Mouse (Mus musculus): ENCODE measurements around the gene Gm45623. TPM values are rescaled to one million over a fixed set of nuclear protein-coding genes. Genes with fewer than 3 reads are reported as not detected.

The Gm45623 gene
- total and polyA plus RNA-seq, 2 experiments from 2014 or later: 2.2 to 7.9 TPM

GRCm38 (mm10) chr13:56747554-56747953 is 6.1 kb downstream of the Gm45623 start:
- Histone ChIP-seq H3K27ac (ENCODE audit: low read depth, low read length) (no peak overlapping the region), H3K27me3 (ENCODE audit: insufficient read depth, low read length) (peaks cover 10% of the 10 kb centered on the region; the same call in 1 of the 2 replicates), H3K4me1 (ENCODE audit: insufficient read depth, low read length) (no peaks in the 10 kb centered on the region), H3K9ac (replicated peaks; ENCODE audit: low read length, poor library complexity, severe bottlenecking) (no peak overlapping the region), H3K36me3 (ENCODE audit: insufficient read depth, low read length) (no peaks in the 10 kb centered on the region), H3K4me3 (ENCODE audit: low read depth, low read length) (no peak overlapping the region), H3K4me2 (ENCODE audit: low read depth, low read length, poor library complexity, severe bottlenecking) (no peak overlapping the region), H3K9me3 (ENCODE audit: low read length) (no peaks in the 10 kb centered on the region)
- TF ChIP-seq CTCF (IDR thresholded peaks at IDR 0.05): no peak
- DNase-seq (ENCODE audit: low spot score) (no peak), ATAC-seq (ENCODE audit: low FRiP score) (no peak)
- 75% methylated on average over 8 of the region's 8 CpGs for WGBS

- Histone ChIP-seq H3K4me1 (ENCODE audit: insufficient read depth, low read length) (no peaks in the 10 kb centered on the region), H3K4me2 (ENCODE audit: low read depth, low read length, poor library complexity, severe bottlenecking) (no peak overlapping the region), H3K27me3 (ENCODE audit: insufficient read depth, low read length) (peaks cover 8% of the 10 kb centered on the region; the same call in 1 of the 2 replicates), H3K36me3 (ENCODE audit: insufficient read depth, low read length) (no peaks in the 10 kb centered on the region), H3K4me3 (ENCODE audit: low read depth, low read length) (no peak overlapping the region), H3K9ac (replicated peaks; ENCODE audit: low read length, poor library complexity, severe bottlenecking) (no peak overlapping the region), H3K9me3 (ENCODE audit: low read length) (no peaks in the 10 kb centered on the region), H3K27ac (ENCODE audit: low read depth, low read length) (no peak overlapping the region)
- ATAC-seq (ENCODE audit: low FRiP score): no peak
- no peak for TF ChIP-seq CTCF (IDR thresholded peaks at IDR 0.05)
- WGBS: 85% methylated on average over 10 of the region's 10 CpGs
- no peak for DNase-seq (ENCODE audit: low spot score)
Measured at GRCm38 (mm10) chr13:56746739-56747532, 6.7 kb downstream of the Gm45623 start.

- Histone ChIP-seq H3K4me3 (ENCODE audit: low read depth, low read length) (no peak overlapping the region), H3K4me2 (ENCODE audit: low read depth, low read length, poor library complexity, severe bottlenecking) (no peak overlapping the region), H3K27ac (ENCODE audit: low read depth, low read length) (no peak overlapping the region), H3K27me3 (ENCODE audit: insufficient read depth, low read length) (no peaks in the 10 kb centered on the region), H3K9ac (replicated peaks; ENCODE audit: low read length, poor library complexity, severe bottlenecking) (no peak overlapping the region), H3K9me3 (ENCODE audit: low read length) (no peaks in the 10 kb centered on the region), H3K4me1 (ENCODE audit: insufficient read depth, low read length) (no peaks in the 10 kb centered on the region), H3K36me3 (ENCODE audit: insufficient read depth, low read length) (peaks cover 16% of the 10 kb centered on the region)
- DNase-seq (ENCODE audit: low spot score) (no peak), ATAC-seq (ENCODE audit: low FRiP score) (no peak)
- WGBS: 56% methylated on average over 6 of the region's 6 CpGs
- no peak for TF ChIP-seq CTCF (IDR thresholded peaks at IDR 0.05)
Measured at GRCm38 (mm10) chr13:56742325-56742901, 11.2 kb downstream of the Gm45623 start.

- no peak overlapping the region for H3K4me2 ChIP-seq (ENCODE audit: low read depth, low read length, poor library complexity, severe bottlenecking)
- no peak for TF ChIP-seq CTCF (IDR thresholded peaks at IDR 0.05)
- no peaks in the 10 kb centered on the region for H3K27me3 ChIP-seq (ENCODE audit: insufficient read depth, low read length)
- no peak for DNase-seq (ENCODE audit: low spot score)
- peaks cover 22% of the 10 kb centered on the region for H3K36me3 ChIP-seq (ENCODE audit: insufficient read depth, low read length)
- H3K9me3 ChIP-seq (ENCODE audit: low read length): no peaks in the 10 kb centered on the region
- ATAC-seq (ENCODE audit: low FRiP score): no peak
- H3K9ac ChIP-seq (replicated peaks; ENCODE audit: low read length, poor library complexity, severe bottlenecking): no peak overlapping the region
- no peaks in the 10 kb centered on the region for H3K4me1 ChIP-seq (ENCODE audit: insufficient read depth, low read length)
- H3K27ac ChIP-seq (ENCODE audit: low read depth, low read length): no peak overlapping the region
- WGBS: 85% methylated on average over 7 of the region's 7 CpGs
- H3K4me3 ChIP-seq (ENCODE audit: low read depth, low read length): no peak overlapping the region
Measured at GRCm38 (mm10) chr13:56741691-56742090, 11.9 kb downstream of the Gm45623 start.

- H3K4me2 ChIP-seq (ENCODE audit: low read depth, low read length, poor library complexity, severe bottlenecking): no peak overlapping the region
- ATAC-seq (ENCODE audit: low FRiP score) (no peak), DNase-seq (ENCODE audit: low spot score) (no peak)
- H3K4me1 ChIP-seq (ENCODE audit: insufficient read depth, low read length): no peaks in the 10 kb centered on the region
- H3K9me3 ChIP-seq (ENCODE audit: low read length): no peaks in the 10 kb centered on the region
- no peak for TF ChIP-seq CTCF (IDR thresholded peaks at IDR 0.05)
- H3K36me3 ChIP-seq (ENCODE audit: insufficient read depth, low read length): peaks cover 27% of the 10 kb centered on the region
- H3K4me3 ChIP-seq (ENCODE audit: low read depth, low read length): no peak overlapping the region
- no peak overlapping the region for H3K27ac ChIP-seq (ENCODE audit: low read depth, low read length)
- H3K27me3 ChIP-seq (ENCODE audit: insufficient read depth, low read length): no peaks in the 10 kb centered on the region
- 86% methylated on average over 6 of the region's 6 CpGs for WGBS
- H3K9ac ChIP-seq (replicated peaks; ENCODE audit: low read length, poor library complexity, severe bottlenecking): no peak overlapping the region
Measured at GRCm38 (mm10) chr13:56740496-56740895, 13.1 kb downstream of the Gm45623 start.

- Histone ChIP-seq H3K9ac (replicated peaks; ENCODE audit: low read length, poor library complexity, severe bottlenecking) (no peak overlapping the region), H3K4me2 (ENCODE audit: low read depth, low read length, poor library complexity, severe bottlenecking) (no peak overlapping the region), H3K4me1 (ENCODE audit: insufficient read depth, low read length) (no peaks in the 10 kb centered on the region), H3K9me3 (ENCODE audit: low read length) (no peaks in the 10 kb centered on the region), H3K4me3 (ENCODE audit: low read depth, low read length) (no peak overlapping the region), H3K27ac (ENCODE audit: low read depth, low read length) (no peak overlapping the region), H3K27me3 (ENCODE audit: insufficient read depth, low read length) (no peaks in the 10 kb centered on the region), H3K36me3 (ENCODE audit: insufficient read depth, low read length) (peaks cover 29% of the 10 kb centered on the region)
- 94% methylated on average over 5 of the region's 5 CpGs for WGBS
- no peak for ATAC-seq (ENCODE audit: low FRiP score)
- TF ChIP-seq CTCF (IDR thresholded peaks at IDR 0.05): no peak
- no peak for DNase-seq (ENCODE audit: low spot score)
Measured at GRCm38 (mm10) chr13:56739556-56739955, 14.1 kb downstream of the Gm45623 start.

All from midbrain, postnatal 0 days (tissue).